Mouse (Mus musculus): Measurements from ENCODE around the gene Rbbp6.

DNA sequence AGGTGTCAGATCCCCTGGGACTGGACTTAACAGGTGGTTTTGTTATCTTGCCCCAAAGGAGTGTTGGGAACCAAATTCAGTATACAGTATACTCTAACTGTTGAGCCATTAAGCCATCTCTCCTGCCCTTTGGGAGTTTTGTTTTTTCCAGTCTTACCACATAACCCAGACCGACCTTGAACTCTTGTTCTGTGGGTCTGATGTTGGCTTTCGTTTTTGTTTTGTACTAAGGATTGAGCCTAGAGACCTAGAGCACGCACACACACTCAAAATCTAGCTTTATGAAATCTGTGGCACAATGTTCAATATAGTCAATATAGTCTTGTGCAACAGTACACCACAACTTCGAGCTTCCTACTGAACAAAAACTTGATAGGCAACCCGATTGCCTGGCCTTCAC, 39.0 kb downstream of the Rbbp6 start:
- TF ChIP-seq ZC3H11A (IDR thresholded peaks at IDR 0.05; ENCODE audit: borderline replicate concordance, low read depth, low read length), result no peak
- TF ChIP-seq HCFC1 (IDR thresholded peaks at IDR 0.05; ENCODE audit: borderline replicate concordance, insufficient read depth, low read length), result no peak
- no peak for TF ChIP-seq CHD2 (IDR thresholded peaks at IDR 0.05; ENCODE audit: low read depth, low read length)

Data from ES-E14 (cell line).